Mouse (Mus musculus) limb, embryonic 13.5 days (tissue): ENCODE data around the gene Exoc6b. TPM values are rescaled to one million over a fixed set of nuclear protein-coding genes. Genes with fewer than 3 reads are reported as not detected.

Experiments used
- ATAC-seq: fragments of 200-750 bp; cut with Nextera tagmentation; 2 replicates; pipeline ENCODE4 v1.8.0; 2017; ENCODE audit warnings: low read depth, moderate number of reproducible peaks, moderate TSS enrichment; ENCODE audit not compliant: low FRiP score
- H3K27ac ChIP-seq: fragments of 300-500 bp; sonication (generic); 2 replicates; pipeline ENCODE4 v1.5.1; 2015; ENCODE audit warnings: inconsistent platforms, mild to moderate bottlenecking, moderate library complexity
- H3K27me3 ChIP-seq: fragments of 300-500 bp; sonication (generic); 2 replicates; pipeline ENCODE4 v1.6.1; 2015; ENCODE audit warnings: mild to moderate bottlenecking, inconsistent platforms
- H3K36me3 ChIP-seq: fragments of 300-500 bp; sonication (generic); 2 replicates; pipeline ENCODE4 v1.6.1; 2015; ENCODE audit warnings: inconsistent platforms, mild to moderate bottlenecking, moderate library complexity
- H3K4me1 ChIP-seq: fragments of 300-500 bp; sonication (generic); 2 replicates; pipeline ENCODE4 v1.6.1; 2015; ENCODE audit warnings: inconsistent platforms
- H3K4me2 ChIP-seq: fragments of 300-500 bp; sonication (generic); replicated peaks from 2 replicates; pipeline ENCODE4 v1.6.1; 2015; ENCODE audit warnings: inconsistent platforms, mild to moderate bottlenecking, moderate library complexity
- H3K4me3 ChIP-seq: fragments of 300-500 bp; sonication (generic); 2 replicates; pipeline ENCODE4 v1.5.1; 2015; ENCODE audit warnings: moderate library complexity, mild to moderate bottlenecking, inconsistent platforms
- H3K9ac ChIP-seq: fragments of 300-500 bp; sonication (generic); 2 replicates; pipeline ENCODE4 v1.6.1; 2015; ENCODE audit warnings: mild to moderate bottlenecking, inconsistent platforms
- H3K9me3 ChIP-seq: fragments of 300-500 bp; sonication (generic); 2 replicates; pipeline ENCODE4 v1.6.1; 2016; ENCODE audit warnings: inconsistent platforms
- WGBS: fragments of 180-500 bp; shearing (Covaris S2); methylation state at CpG from one replicate; pipeline ENCODE4 v1.1.7; 2015; 5-methylcytosine and 5-hydroxymethylcytosine counted together
- polyA plus RNA-seq: library from polyadenylated mRNA; unstranded; fragments of >200 nt; fragmentation: Nextera tagmentation; extraction: Ambion mirVana; gene quantifications from 2 replicates; pipeline ENCODE4 v1.2.1, GENCODE M21; 2015

Exoc6b gene
- polyA plus RNA-seq, 1 experiment from 2014 or later: 40.1 TPM

- Histone ChIP-seq H3K4me3 (no peak overlapping the region), H3K36me3 (peaks cover 11% of the 10 kb centered on the region; the same call in 1 of the 2 replicates), H3K4me2 (no peak overlapping the region), H3K4me1 (no peaks in the 10 kb centered on the region; the same call in 1 of the 2 replicates), H3K9ac (no peak overlapping the region), H3K9me3 (no peaks in the 10 kb centered on the region), H3K27me3 (no peaks in the 10 kb centered on the region), H3K27ac (no peak overlapping the region)
- ATAC-seq: no peak
- WGBS: 59% methylated on average over 7 of the region's 7 CpGs
These were observed 223.6 kb downstream of the Exoc6b start for GRCm38 (mm10) chr6:84845665-84846064.

DNA sequence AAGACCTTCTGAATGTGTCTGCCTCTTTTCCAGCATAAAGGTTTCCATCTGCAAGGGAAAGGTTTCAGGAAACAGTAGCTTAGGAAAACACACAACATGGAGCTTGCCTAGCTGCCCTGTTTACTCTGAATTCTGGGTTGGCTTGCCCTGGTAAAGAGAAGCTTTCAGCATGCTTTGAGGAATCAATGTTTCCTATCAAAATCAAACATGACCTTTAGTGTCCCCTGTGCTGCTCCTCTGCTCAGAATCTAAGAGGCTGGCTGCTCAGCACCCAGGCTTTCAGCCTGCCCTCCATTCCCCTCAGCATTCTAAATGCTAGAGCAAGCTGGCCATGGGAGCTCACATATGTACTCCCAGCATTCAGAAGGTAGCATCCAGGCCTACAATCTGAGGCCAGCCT lies 228.2 kb downstream of the Exoc6b start:
- Histone ChIP-seq H3K27me3 (no peaks in the 10 kb centered on the region), H3K9me3 (no peaks in the 10 kb centered on the region), H3K27ac (no peak overlapping the region), H3K4me3 (no peak overlapping the region), H3K4me1 (no peaks in the 10 kb centered on the region; the same call in 1 of the 2 replicates), H3K36me3 (peaks cover 10% of the 10 kb centered on the region), H3K9ac (no peak overlapping the region), H3K4me2 (no peak overlapping the region)
- no peak for ATAC-seq

DNA sequence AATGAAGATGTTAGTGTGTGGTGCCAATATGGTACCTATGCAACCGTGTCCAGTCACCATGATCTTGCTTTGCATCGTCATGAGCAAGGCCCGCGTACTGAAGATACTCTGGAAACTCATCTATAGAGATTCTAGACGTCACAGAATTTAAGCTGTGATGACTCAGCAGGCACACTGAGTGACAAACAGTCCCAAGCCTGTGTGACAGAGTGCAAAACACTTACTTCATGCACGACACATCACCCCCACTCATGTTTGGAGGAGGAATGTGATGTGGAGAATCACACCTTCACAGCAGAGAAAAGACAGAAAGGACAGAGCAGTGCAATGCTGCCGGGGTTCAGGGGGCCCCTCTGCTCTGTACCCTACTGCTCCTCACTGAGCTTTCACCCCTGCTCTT lies 261.8 kb downstream of the Exoc6b start:
- H3K4me1 ChIP-seq: no peaks in the 10 kb centered on the region
- no peak overlapping the region for H3K4me3 ChIP-seq
- H3K9me3 ChIP-seq: no peaks in the 10 kb centered on the region
- H3K9ac ChIP-seq: no peak overlapping the region
- WGBS: 90% methylated on average over 7 of the region's 7 CpGs
- peaks cover 17% of the 10 kb centered on the region for H3K36me3 ChIP-seq
- no peak overlapping the region for H3K4me2 ChIP-seq
- H3K27me3 ChIP-seq: no peaks in the 10 kb centered on the region
- no peak for ATAC-seq
- no peak overlapping the region for H3K27ac ChIP-seq

DNA sequence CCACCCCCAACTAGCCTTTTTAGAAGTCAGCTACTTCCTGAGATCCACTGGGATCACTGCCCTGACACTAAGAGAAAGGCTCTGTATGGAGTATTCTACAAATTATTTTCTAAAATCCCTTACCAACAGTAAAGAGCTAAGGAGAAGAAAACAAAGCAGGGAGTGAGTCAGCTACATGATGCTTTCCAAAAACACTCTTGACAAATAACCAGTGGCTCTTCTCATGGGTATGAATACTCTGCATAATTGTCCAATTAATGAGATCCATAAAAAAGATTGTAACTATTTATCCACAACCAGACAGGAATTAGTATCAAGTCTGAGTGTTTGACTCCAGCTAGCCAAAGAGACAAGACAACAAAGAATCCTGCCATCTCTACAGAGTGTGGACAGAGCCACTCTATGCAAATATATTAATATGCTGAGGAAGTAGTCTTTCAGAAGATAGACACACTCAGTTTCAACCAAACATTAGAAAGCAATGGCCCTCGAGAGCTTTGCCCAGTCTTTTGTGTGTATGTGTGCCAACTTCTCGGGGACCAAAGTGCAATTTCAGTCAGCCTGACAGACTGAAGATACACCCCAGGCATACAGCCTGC lies 263.1 kb downstream of the Exoc6b start:
- Histone ChIP-seq H3K4me1 (no peaks in the 10 kb centered on the region), H3K27ac (no peak overlapping the region), H3K27me3 (no peaks in the 10 kb centered on the region), H3K4me3 (no peak overlapping the region), H3K9ac (no peak overlapping the region), H3K4me2 (no peak overlapping the region), H3K36me3 (peaks cover 7% of the 10 kb centered on the region), H3K9me3 (no peaks in the 10 kb centered on the region)
- no peak for ATAC-seq
- 76% methylated on average over 2 of the region's 2 CpGs for WGBS

DNA sequence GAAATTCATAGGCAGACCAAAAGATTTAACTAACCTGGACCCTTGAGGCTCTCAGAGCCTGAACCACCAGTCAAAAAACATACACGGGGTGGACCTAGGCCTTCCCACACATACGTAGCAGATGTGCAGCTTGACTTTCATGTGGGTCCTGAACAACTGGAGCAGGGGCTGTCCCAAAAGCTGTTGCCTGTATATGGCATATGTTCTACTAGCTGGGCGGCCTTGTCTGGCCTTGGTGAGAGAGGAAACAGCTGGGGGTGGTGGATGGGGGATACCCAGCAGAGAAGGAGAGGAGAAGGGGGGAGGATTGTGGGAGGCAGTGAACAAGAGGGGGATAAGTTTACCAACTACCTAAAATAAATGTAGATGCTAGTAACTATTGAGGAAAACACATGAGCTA lies 270.6 kb downstream of the Exoc6b start:
- no peak overlapping the region for H3K27ac ChIP-seq
- H3K9ac ChIP-seq: no peak overlapping the region
- no peak overlapping the region for H3K4me2 ChIP-seq
- WGBS: 77% methylated on average over 3 of the region's 3 CpGs
- no peak for ATAC-seq
- H3K27me3 ChIP-seq: no peaks in the 10 kb centered on the region
- no peaks in the 10 kb centered on the region for H3K36me3 ChIP-seq
- no peak overlapping the region for H3K4me3 ChIP-seq
- H3K4me1 ChIP-seq: peaks cover 15% of the 10 kb centered on the region
- no peaks in the 10 kb centered on the region for H3K9me3 ChIP-seq

DNA sequence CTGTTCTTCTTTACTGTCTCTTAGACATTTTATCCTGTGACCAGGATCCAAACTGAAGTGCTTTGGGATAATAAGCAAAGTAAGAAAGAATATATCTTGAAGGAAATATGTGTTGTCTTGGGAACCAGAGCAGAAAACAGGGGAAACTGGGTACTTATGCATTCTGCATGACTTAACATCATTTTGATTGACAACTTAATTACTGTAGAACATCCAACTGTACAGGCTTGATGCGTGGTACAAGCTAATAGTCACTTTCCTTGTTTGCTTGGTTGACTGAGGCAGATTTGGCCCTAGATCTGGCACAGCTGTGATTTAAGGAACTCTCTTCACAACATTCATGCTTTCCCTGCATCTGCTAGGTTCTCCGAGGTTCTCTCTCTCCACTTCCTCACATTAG lies 285.3 kb downstream of the Exoc6b start:
- ATAC-seq: no peak
- H3K9ac ChIP-seq: no peak overlapping the region
- 67% methylated on average over 2 of the region's 2 CpGs for WGBS
- no peak overlapping the region for H3K4me3 ChIP-seq
- H3K27ac ChIP-seq: no peak overlapping the region
- H3K4me2 ChIP-seq: no peak overlapping the region
- H3K9me3 ChIP-seq: no peaks in the 10 kb centered on the region
- no peaks in the 10 kb centered on the region for H3K36me3 ChIP-seq
- H3K27me3 ChIP-seq: no peaks in the 10 kb centered on the region
- peaks cover 1% of the 10 kb centered on the region; the same call in 1 of the 2 replicates for H3K4me1 ChIP-seq

DNA sequence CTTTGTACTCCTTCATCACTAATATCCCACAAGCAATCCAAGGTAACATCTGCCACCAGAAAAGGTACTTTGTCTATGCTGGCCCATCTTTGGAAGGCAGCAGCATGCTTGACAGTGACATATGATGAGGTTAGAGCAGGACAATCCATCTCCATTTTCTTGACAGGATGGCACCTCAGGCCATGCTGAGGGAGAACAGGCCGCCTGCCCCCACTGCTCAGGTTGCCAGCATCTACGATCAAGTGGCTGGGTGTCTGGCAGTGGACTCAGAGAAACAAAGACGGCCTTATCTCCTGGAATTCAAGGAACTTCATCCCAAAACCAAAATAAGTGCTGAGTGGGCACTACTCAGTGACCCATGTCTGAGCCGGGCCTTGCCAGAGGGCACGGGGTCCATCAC lies 289.3 kb downstream of the Exoc6b start:
- H3K27me3 ChIP-seq: no peaks in the 10 kb centered on the region
- H3K4me2 ChIP-seq: no peak overlapping the region
- H3K36me3 ChIP-seq: no peaks in the 10 kb centered on the region
- H3K4me3 ChIP-seq: no peak overlapping the region
- no peak overlapping the region for H3K9ac ChIP-seq
- 44% methylated on average over 5 of the region's 5 CpGs for WGBS
- no peak overlapping the region for H3K27ac ChIP-seq
- H3K4me1 ChIP-seq: peaks cover 16% of the 10 kb centered on the region; the same call in 1 of the 2 replicates
- ATAC-seq: no peak
- no peaks in the 10 kb centered on the region for H3K9me3 ChIP-seq

GRCm38 (mm10) chr6:84778970-84779369 lies 290.3 kb downstream of the Exoc6b start:
- Histone ChIP-seq H3K27ac (no peak overlapping the region), H3K9me3 (no peaks in the 10 kb centered on the region), H3K4me1 (peaks cover 16% of the 10 kb centered on the region; the same call in 1 of the 2 replicates), H3K36me3 (no peaks in the 10 kb centered on the region), H3K9ac (no peak overlapping the region), H3K27me3 (no peaks in the 10 kb centered on the region), H3K4me3 (no peak overlapping the region), H3K4me2 (no peak overlapping the region)
- WGBS: 63% methylated on average over 5 of the region's 5 CpGs
- no peak for ATAC-seq

GRCm38 (mm10) chr6:84775908-84776307 lies 293.4 kb downstream of the Exoc6b start:
- H3K4me2 ChIP-seq: no peak overlapping the region
- H3K27me3 ChIP-seq: no peaks in the 10 kb centered on the region
- H3K4me1 ChIP-seq: peaks cover 16% of the 10 kb centered on the region; the same call in 1 of the 2 replicates
- no peaks in the 10 kb centered on the region for H3K36me3 ChIP-seq
- H3K9me3 ChIP-seq: no peaks in the 10 kb centered on the region
- ATAC-seq: no peak
- WGBS: 25% methylated on average over 1 of the region's 1 CpGs
- H3K4me3 ChIP-seq: no peak overlapping the region
- H3K9ac ChIP-seq: no peak overlapping the region
- H3K27ac ChIP-seq: no peak overlapping the region

DNA sequence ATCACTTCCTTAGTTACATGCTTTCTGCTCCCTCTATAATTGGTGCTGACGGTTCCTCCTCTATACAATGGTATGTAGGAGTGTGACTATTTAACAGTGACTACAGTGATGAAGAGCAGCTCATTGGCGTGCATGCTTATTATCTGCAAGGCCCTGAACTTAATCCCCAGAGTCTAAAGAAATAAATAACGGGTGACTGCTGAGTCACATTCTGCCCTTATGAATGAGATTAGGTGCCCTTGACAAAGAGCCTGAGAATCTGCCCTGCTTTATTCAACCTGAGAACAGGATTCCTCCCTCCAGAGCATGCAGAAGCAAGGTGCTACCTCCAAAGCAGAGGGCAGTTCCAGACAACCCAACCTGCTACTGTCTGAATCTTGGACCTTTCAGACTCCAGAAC lies 314.0 kb downstream of the Exoc6b start:
- peaks cover 4% of the 10 kb centered on the region for H3K36me3 ChIP-seq

GRCm38 (mm10) chr6:84752806-84753420 lies 316.4 kb downstream of the Exoc6b start:
- Histone ChIP-seq H3K9ac (no peak overlapping the region), H3K36me3 (no peaks in the 10 kb centered on the region), H3K4me1 (no peaks in the 10 kb centered on the region), H3K4me3 (no peak overlapping the region), H3K27me3 (no peaks in the 10 kb centered on the region), H3K4me2 (no peak overlapping the region), H3K9me3 (no peaks in the 10 kb centered on the region), H3K27ac (no peak overlapping the region)
- ATAC-seq: no peak

More for the DNA sequence above, 314.0 kb downstream of the Exoc6b start:
- no peaks in the 10 kb centered on the region for H3K4me1 ChIP-seq
- no peaks in the 10 kb centered on the region for H3K27me3 ChIP-seq
- H3K4me2 ChIP-seq: no peak overlapping the region
- no peak overlapping the region for H3K9ac ChIP-seq
- H3K9me3 ChIP-seq: no peaks in the 10 kb centered on the region
- H3K4me3 ChIP-seq: no peak overlapping the region
- ATAC-seq: no peak
- 70% methylated on average over 3 of the region's 3 CpGs for WGBS
- no peak overlapping the region for H3K27ac ChIP-seq

DNA sequence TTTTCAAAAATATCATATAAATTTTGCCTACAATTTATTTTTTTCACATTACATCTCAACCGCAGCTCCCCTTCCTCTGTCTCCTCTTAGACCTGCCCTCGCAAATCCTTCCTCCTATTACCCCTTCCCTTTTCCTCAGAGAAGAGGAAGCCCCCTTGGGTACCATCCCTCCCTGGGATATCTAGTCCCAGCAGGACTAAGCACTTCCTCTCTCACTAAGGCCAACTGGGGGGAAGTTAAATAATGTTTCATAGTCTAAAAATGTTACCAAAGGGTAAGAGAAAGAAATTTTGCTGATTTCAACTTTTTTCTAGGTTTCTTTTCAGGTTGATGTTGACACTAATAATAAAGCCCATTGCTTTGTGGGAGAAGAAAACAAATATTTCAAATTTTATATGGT lies 317.9 kb downstream of the Exoc6b start:
- H3K27ac ChIP-seq: no peak overlapping the region
- no peaks in the 10 kb centered on the region for H3K9me3 ChIP-seq
- H3K4me1 ChIP-seq: no peaks in the 10 kb centered on the region
- WGBS: 85% methylated on average over 2 of the region's 2 CpGs
- no peak overlapping the region for H3K9ac ChIP-seq
- no peaks in the 10 kb centered on the region for H3K36me3 ChIP-seq
- ATAC-seq: no peak
- no peak overlapping the region for H3K4me3 ChIP-seq
- H3K27me3 ChIP-seq: no peaks in the 10 kb centered on the region
- no peak overlapping the region for H3K4me2 ChIP-seq

DNA sequence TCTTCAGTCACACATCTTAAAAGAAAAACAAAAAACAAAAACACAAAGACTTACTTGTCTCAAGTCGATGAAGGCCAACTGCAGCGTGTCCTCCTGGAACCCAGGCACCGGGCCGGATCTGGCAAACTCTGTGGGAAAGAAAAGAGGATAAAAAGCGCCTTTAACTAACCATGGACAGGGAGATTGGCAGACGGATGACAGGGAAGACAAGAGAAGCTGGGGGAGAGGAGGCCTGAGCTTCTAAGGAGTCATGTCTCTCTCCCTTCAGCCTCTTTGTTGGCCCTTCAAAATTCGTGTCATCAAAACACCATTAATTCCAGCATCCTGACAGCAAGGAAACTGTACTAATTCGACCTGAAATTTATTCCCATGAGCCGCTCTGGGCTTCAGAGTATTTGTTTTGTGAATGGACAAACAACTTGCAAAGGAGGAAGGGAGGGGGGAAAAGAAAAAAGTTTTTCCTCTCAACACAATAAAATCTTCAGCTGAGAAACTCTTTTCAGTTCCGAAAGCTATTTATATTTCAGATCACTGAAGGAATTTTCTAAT lies 322.4 kb downstream of the Exoc6b start:
- Histone ChIP-seq H3K36me3 (no peaks in the 10 kb centered on the region), H3K4me2 (no peak overlapping the region), H3K4me3 (no peak overlapping the region), H3K4me1 (no peaks in the 10 kb centered on the region), H3K27ac (no peak overlapping the region), H3K9me3 (no peaks in the 10 kb centered on the region), H3K27me3 (no peaks in the 10 kb centered on the region), H3K9ac (no peak overlapping the region)
- 81% methylated on average over 10 of the region's 10 CpGs for WGBS
- ATAC-seq: no peak
